Mouse (Mus musculus) midbrain, embryonic 14.5 days (tissue): ENCODE measurements around the gene Bspry. TPM values are rescaled to one million over a fixed set of nuclear protein-coding genes. Genes with fewer than 3 reads are reported as not detected.

Experiments used
- ATAC-seq: fragments of 200-750 bp; cut with Nextera tagmentation; 2 replicates; pipeline ENCODE4 v1.8.0; 2017; ENCODE audit warnings: moderate number of reproducible peaks, moderate library complexity; ENCODE audit not compliant: low FRiP score, low TSS enrichment
- DNase-seq: peaks from one replicate; pipeline ENCODE4 v3.0.0-alpha.2; 2015
- H3K27ac ChIP-seq: fragments of 300-500 bp; sonication (generic); replicated peaks from 2 replicates; pipeline ENCODE4 v1.5.1; 2014; ENCODE audit warnings: mild to moderate bottlenecking, low read depth, low read length, moderate library complexity
- H3K27me3 ChIP-seq: fragments of 300-500 bp; sonication (generic); 2 replicates; pipeline ENCODE4 v1.6.1; 2014; ENCODE audit warnings: low read length, control low read depth, mixed read lengths; ENCODE audit not compliant: control insufficient read depth, insufficient read depth
- H3K36me3 ChIP-seq: fragments of 300-500 bp; sonication (generic); 2 replicates; pipeline ENCODE4 v1.6.1; 2014; ENCODE audit warnings: low read length, control low read depth; ENCODE audit not compliant: control insufficient read depth, insufficient read depth
- H3K4me1 ChIP-seq: fragments of 300-500 bp; sonication (generic); 2 replicates; pipeline ENCODE4 v1.6.1; 2014; ENCODE audit warnings: mild to moderate bottlenecking, antibody characterized with exemption, low read length, control low read depth; ENCODE audit not compliant: control insufficient read depth, insufficient read depth
- H3K4me2 ChIP-seq: fragments of 300-500 bp; sonication (generic); 2 replicates; pipeline ENCODE4 v1.6.1; 2014; ENCODE audit warnings: mild to moderate bottlenecking, low read length, moderate library complexity
- H3K4me3 ChIP-seq: fragments of 300-500 bp; sonication (generic); replicated peaks from 2 replicates; pipeline ENCODE4 v1.5.1; 2014; ENCODE audit warnings: low read depth, low read length
- H3K9ac ChIP-seq: fragments of 300-500 bp; sonication (generic); replicated peaks from 2 replicates; pipeline ENCODE4 v1.6.1; 2014; ENCODE audit warnings: mild to moderate bottlenecking, low read length, moderate library complexity
- H3K9me3 ChIP-seq: fragments of 300-500 bp; sonication (generic); 2 replicates; pipeline ENCODE4 v1.6.1; 2016; ENCODE audit warnings: low read length, control low read depth, mixed read lengths; ENCODE audit not compliant: control insufficient read depth
- WGBS: fragments of 180-500 bp; shearing (Covaris S2); extraction: QIAGEN DNeasy Blood & Tissue Kit; methylation state at CpG from one replicate; pipeline ENCODE4 v1.1.7; 2014; 5-methylcytosine and 5-hydroxymethylcytosine counted together
- polyA plus RNA-seq: library from polyadenylated mRNA; unstranded; fragments of >200 nt; fragmentation: Nextera tagmentation; extraction: Ambion mirVana; gene quantifications from 2 replicates; pipeline ENCODE4 v1.2.1, GENCODE M21; 2014

Bspry gene
- polyA plus RNA-seq, 1 experiment from 2014 or later: 0.43 TPM

GRCm38 (mm10) chr4:62516079-62516478 is 36.2 kb downstream of the Bspry start:
- Histone ChIP-seq H3K4me1 (peaks cover 17% of the 10 kb centered on the region), H3K36me3 (peaks cover 29% of the 10 kb centered on the region), H3K4me3 (no peak overlapping the region), H3K9me3 (no peaks in the 10 kb centered on the region), H3K9ac (no peak overlapping the region), H3K27me3 (no peaks in the 10 kb centered on the region), H3K4me2 (no peak overlapping the region), H3K27ac (no peak overlapping the region)
- ATAC-seq (no peak), DNase-seq (no peak)
- WGBS: 48% methylated on average over 2 of the region's 2 CpGs

- no peaks in the 10 kb centered on the region for H3K9me3 ChIP-seq
- peaks cover 17% of the 10 kb centered on the region for H3K4me1 ChIP-seq
- H3K4me2 ChIP-seq: no peak overlapping the region
- peaks cover 24% of the 10 kb centered on the region for H3K36me3 ChIP-seq
- ATAC-seq: no peak
- H3K27me3 ChIP-seq: no peaks in the 10 kb centered on the region
- WGBS: 97% methylated on average over 1 of the region's 1 CpGs
- H3K9ac ChIP-seq: no peak overlapping the region
- H3K4me3 ChIP-seq: no peak overlapping the region
- no peak for DNase-seq
- no peak overlapping the region for H3K27ac ChIP-seq
These were observed 36.7 kb downstream of the Bspry start for GRCm38 (mm10) chr4:62516579-62516978.

GRCm38 (mm10) chr4:62517046-62517445 is 37.2 kb downstream of the Bspry start:
- Histone ChIP-seq H3K4me2 (no peak overlapping the region), H3K27me3 (no peaks in the 10 kb centered on the region), H3K36me3 (peaks cover 20% of the 10 kb centered on the region), H3K27ac (no peak overlapping the region), H3K4me3 (no peak overlapping the region), H3K9me3 (no peaks in the 10 kb centered on the region), H3K9ac (no peak overlapping the region), H3K4me1 (peaks cover 17% of the 10 kb centered on the region)
- DNase-seq (no peak), ATAC-seq (no peak)
- WGBS: 93% methylated on average over 8 of the region's 8 CpGs

GRCm38 (mm10) chr4:62517538-62518415 is 37.9 kb downstream of the Bspry start:
- H3K27me3 ChIP-seq: no peaks in the 10 kb centered on the region
- 90% methylated on average over 10 of the region's 10 CpGs for WGBS
- H3K9me3 ChIP-seq: no peaks in the 10 kb centered on the region
- H3K4me3 ChIP-seq: no peak overlapping the region
- DNase-seq (no peak), ATAC-seq (no peak)
- H3K9ac ChIP-seq: 0 out of 2 replicates have a peak overlapping the region, but pooled peaks have one; percentile 2
- peaks cover 12% of the 10 kb centered on the region for H3K36me3 ChIP-seq
- peaks cover 17% of the 10 kb centered on the region for H3K4me1 ChIP-seq
- H3K27ac ChIP-seq: no peak overlapping the region
- no peak overlapping the region for H3K4me2 ChIP-seq

GRCm38 (mm10) chr4:62518416-62519121 is 38.7 kb downstream of the Bspry start:
- DNase-seq (no peak), ATAC-seq (no peak)
- H3K27me3 ChIP-seq: no peaks in the 10 kb centered on the region
- H3K4me3 ChIP-seq: peak overlapping the region; percentile 74
- 54% methylated on average over 13 of the region's 13 CpGs for WGBS
- peak overlapping the region; percentile 79 for H3K9ac ChIP-seq
- H3K9me3 ChIP-seq: no peaks in the 10 kb centered on the region
- no peak overlapping the region for H3K27ac ChIP-seq
- H3K4me1 ChIP-seq: peaks cover 17% of the 10 kb centered on the region
- H3K4me2 ChIP-seq: peak overlapping the region; percentile 68
- H3K36me3 ChIP-seq: 0 out of 2 replicates have a peak, but pooled peaks cover 5% of the 10 kb centered on the region

GRCm38 (mm10) chr4:62519122-62519848 is 39.4 kb downstream of the Bspry start:
- peak overlapping the region; percentile 68 for H3K4me2 ChIP-seq
- ATAC-seq: peak; percentile 80
- H3K4me3 ChIP-seq: peak overlapping the region; percentile 74
- H3K27ac ChIP-seq: peak overlapping the region; percentile 76
- no peaks in the 10 kb centered on the region for H3K27me3 ChIP-seq
- WGBS: 2% methylated on average over 26 of the region's 26 CpGs
- H3K4me1 ChIP-seq: peaks cover 22% of the 10 kb centered on the region
- H3K9ac ChIP-seq: peak overlapping the region; percentile 79
- no peak for DNase-seq
- no peaks in the 10 kb centered on the region for H3K9me3 ChIP-seq
- no peaks in the 10 kb centered on the region for H3K36me3 ChIP-seq

- ATAC-seq (peak; percentile 87), DNase-seq (peak; percentile 91)
- H3K36me3 ChIP-seq: no peaks in the 10 kb centered on the region
- peaks cover 25% of the 10 kb centered on the region for H3K4me1 ChIP-seq
- peak within 1 kb of the TSS; percentile 76 for H3K27ac ChIP-seq
- H3K27me3 ChIP-seq: no peaks in the 10 kb centered on the region
- H3K9ac ChIP-seq: peak within 1 kb of the TSS; percentile 79
- H3K4me3 ChIP-seq: peak within 1 kb of the TSS; percentile 74
- H3K9me3 ChIP-seq: no peaks in the 10 kb centered on the region
- H3K4me2 ChIP-seq: peak within 1 kb of the TSS; percentile 68
- WGBS: under 1% methylated on average over 37 of the region's 37 CpGs
These were observed 40.0 kb downstream of the Bspry start, which contains the start of gene Alad for GRCm38 (mm10) chr4:62519849-62520233. Gene Alad, minus strand, starts transcription at chr4:62519918.

- Histone ChIP-seq H3K4me2 (no peak overlapping the region), H3K4me3 (no peak overlapping the region), H3K27me3 (no peaks in the 10 kb centered on the region), H3K36me3 (no peaks in the 10 kb centered on the region), H3K9ac (no peak overlapping the region), H3K27ac (no peak overlapping the region), H3K4me1 (peaks cover 25% of the 10 kb centered on the region), H3K9me3 (no peaks in the 10 kb centered on the region)
- WGBS: 94% methylated on average over 2 of the region's 2 CpGs
- DNase-seq (no peak), ATAC-seq (no peak)
These were observed 41.1 kb downstream of the Bspry start for GRCm38 (mm10) chr4:62520892-62521400.
